Mouse (Mus musculus) stomach, postnatal 0 days (tissue): ENCODE data around the gene Kptn.

Experiments
- CTCF ChIP-seq: IDR thresholded peaks from 2 replicates; pipeline ENCODE4 v1.5.1; 2016; ENCODE audit warnings: antibody characterized with exemption, low read depth, mild to moderate bottlenecking, moderate library complexity
- EP300 ChIP-seq: optimal IDR thresholded peaks from 2 replicates; pipeline ENCODE3; 2016; ENCODE audit warnings: antibody characterized with exemption

DNA sequence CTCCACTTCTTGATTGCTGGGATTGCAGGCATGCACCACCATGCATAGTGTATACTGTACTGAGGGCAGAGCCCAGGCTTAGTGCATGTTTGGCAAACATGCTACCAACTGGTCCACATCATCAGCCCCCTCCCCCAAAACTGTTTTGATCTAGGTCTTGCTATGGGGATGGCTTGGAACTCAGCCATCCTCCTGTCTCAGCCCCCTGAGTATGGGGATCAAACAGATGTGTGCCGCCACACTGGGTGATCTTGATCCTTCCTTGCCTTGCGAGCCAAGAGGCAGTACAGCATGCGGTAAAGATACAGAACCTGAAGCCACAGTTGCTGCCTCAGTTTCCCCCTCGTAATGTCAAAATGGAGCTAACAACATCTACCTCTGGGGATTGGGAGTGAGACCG, 9.2 kb downstream of the Kptn start:
- no peak for TF ChIP-seq CTCF
- TF ChIP-seq EP300: no peak
